Comparison of ENCODE assay signal across 8 mouse cellular contexts in the genomic region with DNA sequence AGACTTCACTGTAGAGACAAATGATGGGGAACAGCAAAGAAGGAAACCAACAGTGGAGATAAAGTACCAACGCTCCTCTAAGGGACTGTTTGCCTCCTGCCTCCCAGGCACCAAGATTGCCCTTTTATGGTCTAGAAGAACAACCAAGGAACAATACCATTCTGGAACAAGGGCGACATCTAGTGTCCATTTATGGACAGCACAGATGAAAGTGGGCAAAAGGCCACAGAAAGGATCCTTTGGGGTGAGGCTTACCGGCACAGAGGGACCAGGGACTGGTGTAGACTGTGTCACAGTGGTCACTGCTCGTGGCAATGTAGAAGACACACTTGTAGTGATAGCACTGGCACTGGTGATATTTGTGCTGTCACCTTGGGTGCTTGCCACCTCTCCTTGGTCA. TPM values are rescaled to one million over a fixed set of nuclear protein-coding genes. Genes with fewer than 3 reads are reported as not detected.
A peak's percentile ranks its signal among the peaks of the same experiment; 100 is the strongest.
DNase-seq lines count a peak whose midpoint lies in the region.

No protein-coding gene starts in this region.

- DNase-seq in gastrocnemius, adult 18-20 months (ENCODE audit: low spot score): peak; percentile 61
- DNase-seq in gastrocnemius, postnatal 14 days: no peak
- peak; percentile 30 for DNase-seq in adrenal gland, adult 18-20 months (ENCODE audit: low spot score in 2 of 2)
- DNase-seq in embryo, embryonic 9.5 days (ENCODE audit: extremely low spot score): peak; percentile 53
- DNase-seq in hindbrain, embryonic 10.5 days (ENCODE audit: low spot score): peak; percentile 44
- peak; percentile 31 to 64 for DNase-seq in layer of hippocampus, adult 18-20 months (ENCODE audit: low spot score in 2 of 2)
- DNase-seq in lung, postnatal 10 days: peak; percentile 75
- DNase-seq in retina, adult 2 months (ENCODE audit: low read depth, low spot score): peak; percentile 23

- H3K27ac ChIP-seq in hindbrain, embryonic 10.5 days: no peak overlapping the region

- WGBS in hindbrain, embryonic 10.5 days: 38% methylated on average over 4 of the region's 4 CpGs

- intact Hi-C loops in gastrocnemius, postnatal 14 days (cut with DNase I; ENCODE audit: low total_unique reads): loop anchor here (5.0 kb wide), 1 partner anchor 151 kb away; no protein-coding TSS in a partner anchor

- no peaks in the 10 kb centered on the region for H3K27me3 ChIP-seq in hindbrain, embryonic 10.5 days (ENCODE audit: insufficient read depth, poor library complexity, severe bottlenecking)

- peaks cover 100% of the 10 kb centered on the region for H3K36me3 ChIP-seq in hindbrain, embryonic 10.5 days

- H3K4me1 ChIP-seq in hindbrain, embryonic 10.5 days (replicated peaks): no peaks in the 10 kb centered on the region

- no peak overlapping the region for H3K4me3 ChIP-seq in hindbrain, embryonic 10.5 days

- H3K9me3 ChIP-seq in hindbrain, embryonic 10.5 days: no peaks in the 10 kb centered on the region

RNA-seq across cellular contexts. Expression of gene Hcfc1, which starts 17.5 kb away (rescaled TPM):
- total RNA-seq in gastrocnemius, adult 18-20 months (2021): 10 to 100 TPM; 30.2 to 31.9 TPM
- total RNA-seq in gastrocnemius, postnatal 14 days (2021): 10 to 100 TPM; 39.9 to 43.9 TPM
- 10 to 100 TPM; 47.7 to 49.5 TPM for total RNA-seq in adrenal gland, adult 18-20 months (2021)
- polyA plus RNA-seq in hindbrain, embryonic 10.5 days (2016; fragmentation: Nextera tagmentation; extraction: Ambion mirVana): 77.2 and 77.7 TPM in 2 replicates
- 10 to 100 TPM; 71.8 to 73.2 TPM for total RNA-seq in layer of hippocampus, adult 18-20 months (2021)

RNA-seq across cellular contexts. Expression of gene Renbp, which starts 18.0 kb away (rescaled TPM):
- 1 to 10 TPM; 1.6 to 2.0 TPM for total RNA-seq in gastrocnemius, adult 18-20 months (2021)
- total RNA-seq in gastrocnemius, postnatal 14 days (2021): 1 to 10 TPM; 3.8 to 4.2 TPM
- 10 to 100 TPM; 22.0 to 29.6 TPM for total RNA-seq in adrenal gland, adult 18-20 months (2021)
- 20.6 and 25.8 TPM in 2 replicates for polyA plus RNA-seq in hindbrain, embryonic 10.5 days (2016; fragmentation: Nextera tagmentation; extraction: Ambion mirVana)
- 1 to 10 TPM; 5.4 to 5.5 TPM for total RNA-seq in layer of hippocampus, adult 18-20 months (2021)

RNA-seq across cellular contexts. Expression of gene Naa10, which starts 26.9 kb away (rescaled TPM):
- 10 to 100 TPM; 50.2 to 56.5 TPM for total RNA-seq in gastrocnemius, adult 18-20 months (2021)
- total RNA-seq in gastrocnemius, postnatal 14 days (2021): 10 to 100 TPM; 58.8 to 66.1 TPM
- total RNA-seq in adrenal gland, adult 18-20 months (2021): 10 to 100 TPM; 80.3 to 83.2 TPM
- polyA plus RNA-seq in hindbrain, embryonic 10.5 days (2016; fragmentation: Nextera tagmentation; extraction: Ambion mirVana): 148 and 159 TPM in 2 replicates
- total RNA-seq in layer of hippocampus, adult 18-20 months (2021): 10 to 100 TPM; 57.7 to 61.3 TPM

RNA-seq across cellular contexts. Expression of gene Arhgap4, which starts 27.0 kb away (rescaled TPM):
- total RNA-seq in gastrocnemius, adult 18-20 months (2021): under 1 TPM; 0.33 to 0.43 TPM
- under 1 TPM; 0.55 to 0.66 TPM for total RNA-seq in gastrocnemius, postnatal 14 days (2021)
- total RNA-seq in adrenal gland, adult 18-20 months (2021): 1 to 10 TPM; 3.1 to 4.2 TPM
- 2.2 TPM in 2 replicates for polyA plus RNA-seq in hindbrain, embryonic 10.5 days (2016; fragmentation: Nextera tagmentation; extraction: Ambion mirVana)
- 1 to 10 TPM; 4.3 to 4.4 TPM for total RNA-seq in layer of hippocampus, adult 18-20 months (2021)

RNA-seq across cellular contexts. Expression of gene L1cam, which starts 52.7 kb away (rescaled TPM):
- 1 to 10 TPM; 1.5 to 2.7 TPM for total RNA-seq in gastrocnemius, adult 18-20 months (2021)
- total RNA-seq in gastrocnemius, postnatal 14 days (2021): 1 to 10 TPM; 1.4 to 1.5 TPM
- total RNA-seq in adrenal gland, adult 18-20 months (2021): 10 to 100 TPM in 1 of 2 experiments, 1 to 10 TPM in 1; 7.0 to 13.8 TPM
- polyA plus RNA-seq in hindbrain, embryonic 10.5 days (2016; fragmentation: Nextera tagmentation; extraction: Ambion mirVana): 13.4 and 26.1 TPM in 2 replicates
- total RNA-seq in layer of hippocampus, adult 18-20 months (2021): 100 to 1,000 TPM; 118 to 119 TPM
